Mouse (Mus musculus): ENCODE results near the gene Pitpnc1. TPM values are rescaled to one million over a fixed set of nuclear protein-coding genes. Genes with fewer than 3 reads are reported as not detected.
A peak's percentile ranks its signal among the peaks of the same experiment; 100 is the strongest.

The Pitpnc1 gene
- total RNA-seq, 2 experiments from 2014 or later = 54.3 to 60.0 TPM

GRCm38 (mm10) chr11:107223169-107223561, 247.3 kb downstream of the Pitpnc1 start:
- no peak overlapping the region for H3K4me3 ChIP-seq
- peak; percentile 57 for TF ChIP-seq CTCF (conservative IDR thresholded peaks at IDR 0.05)
- no peak for DNase-seq (ENCODE audit: low spot score in 2 of 2)
- H3K27ac ChIP-seq = peak overlapping the region; percentile 4; the same call in 1 of the 2 replicates

- no peak for DNase-seq (ENCODE audit: low spot score in 2 of 2)
- H3K27ac ChIP-seq = no peak overlapping the region; the same call in 1 of the 2 replicates
- H3K4me3 ChIP-seq = no peak overlapping the region
- TF ChIP-seq CTCF (conservative IDR thresholded peaks at IDR 0.05) = no peak
These were observed 247.8 kb downstream of the Pitpnc1 start for GRCm38 (mm10) chr11:107222531-107223168.

GRCm38 (mm10) chr11:107215111-107215510, 255.4 kb downstream of the Pitpnc1 start:
- Histone ChIP-seq H3K27ac (no peak overlapping the region), H3K4me3 (no peak overlapping the region)
- no peak for DNase-seq (ENCODE audit: low spot score in 2 of 2)
- TF ChIP-seq CTCF (conservative IDR thresholded peaks at IDR 0.05) = no peak

DNA sequence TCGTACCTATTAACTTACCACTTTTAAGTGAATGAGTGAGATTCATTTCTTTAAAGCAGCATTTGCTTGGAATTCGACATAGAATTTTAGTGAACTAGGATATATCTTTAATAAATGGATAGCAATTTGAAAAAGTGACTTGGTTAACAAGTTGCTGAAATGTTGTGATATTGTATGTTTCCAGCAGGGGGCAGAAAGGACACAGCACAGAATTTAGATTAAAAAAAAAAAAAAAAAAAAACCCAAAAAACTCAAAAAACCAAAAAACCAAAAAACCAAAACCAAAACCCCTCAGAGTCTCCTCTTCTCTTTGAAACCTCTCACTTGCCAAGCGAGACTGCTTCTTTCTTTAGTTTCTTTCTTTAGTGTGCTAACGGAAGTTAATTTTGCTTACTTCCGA, 256.8 kb downstream of the Pitpnc1 start:
- TF ChIP-seq CTCF (conservative IDR thresholded peaks at IDR 0.05) = peak; percentile 83
- DNase-seq (ENCODE audit: low spot score in 2 of 2) = peak in 1 of 2 experiments; percentile 20
- no peak overlapping the region for H3K27ac ChIP-seq
- no peak overlapping the region for H3K4me3 ChIP-seq

DNA sequence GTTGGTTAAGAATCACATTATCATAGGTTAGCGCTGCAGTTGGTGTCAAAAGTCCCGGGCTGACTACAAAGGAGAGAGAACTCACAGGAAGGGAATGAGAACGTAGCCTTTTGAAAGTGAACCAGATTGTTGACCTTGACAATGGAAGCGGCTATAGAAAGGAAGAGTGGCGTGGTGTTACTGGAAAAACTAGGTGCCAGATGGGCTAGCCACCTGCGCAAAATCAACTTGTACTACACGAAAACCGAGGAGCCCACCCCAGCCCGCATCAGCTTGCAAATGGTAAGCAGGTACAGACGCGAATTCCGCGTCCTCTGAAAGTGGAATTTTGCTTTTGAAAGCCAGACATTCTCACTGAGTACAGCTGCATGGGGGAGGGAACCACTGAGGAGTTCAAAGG, 260.7 kb downstream of the Pitpnc1 start:
- H3K27ac ChIP-seq = no peak overlapping the region
- DNase-seq (ENCODE audit: low spot score in 2 of 2) = no peak
- no peak overlapping the region for H3K4me3 ChIP-seq
- TF ChIP-seq CTCF (conservative IDR thresholded peaks at IDR 0.05) = no peak

GRCm38 (mm10) chr11:107201773-107202172, 268.7 kb downstream of the Pitpnc1 start:
- no peak for TF ChIP-seq CTCF (conservative IDR thresholded peaks at IDR 0.05)
- no peak overlapping the region for H3K27ac ChIP-seq
- no peak for DNase-seq (ENCODE audit: low spot score in 2 of 2)
- H3K4me3 ChIP-seq = no peak overlapping the region

DNA sequence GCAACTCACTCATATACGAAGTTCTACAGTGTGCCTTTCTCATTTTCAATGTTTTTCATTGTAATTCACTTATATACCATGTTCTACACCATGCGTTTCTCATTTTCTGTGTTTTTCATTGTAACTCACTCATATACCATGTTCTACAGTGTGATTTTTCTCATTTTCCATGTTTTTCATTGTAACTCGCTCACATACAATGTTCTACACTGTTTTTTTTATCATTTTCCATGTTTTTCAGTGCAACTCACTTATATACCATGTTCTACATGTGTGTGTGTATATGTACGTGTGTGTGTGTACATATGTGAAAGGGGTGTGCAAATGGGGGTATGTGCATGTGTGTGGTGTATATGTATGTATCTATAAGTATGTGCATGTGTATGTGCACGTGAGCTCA, 271.2 kb downstream of the Pitpnc1 start:
- no peak for TF ChIP-seq CTCF (conservative IDR thresholded peaks at IDR 0.05)
- no peak overlapping the region for H3K27ac ChIP-seq
- no peak for DNase-seq (ENCODE audit: low spot score in 2 of 2)

DNA sequence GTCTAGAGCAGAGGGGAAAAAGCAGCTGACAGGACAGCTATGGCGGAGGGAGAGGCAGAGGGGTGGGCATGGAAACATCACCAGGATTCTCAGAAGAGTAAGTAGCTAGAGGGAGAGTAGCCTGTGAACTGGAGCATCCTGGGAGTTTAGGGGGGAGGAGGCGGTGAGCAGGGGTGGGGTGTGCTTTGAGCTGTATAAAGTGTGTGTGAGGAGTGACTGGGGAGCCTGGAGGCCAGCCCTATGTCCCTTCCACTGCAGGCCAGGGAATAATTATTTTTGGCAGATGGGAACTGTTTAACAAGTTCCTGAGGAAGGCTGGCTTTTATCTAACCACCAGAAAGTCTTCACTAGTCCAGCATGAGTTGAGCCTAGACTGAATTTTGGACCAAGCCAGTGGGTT, 275.2 kb downstream of the Pitpnc1 start:
- no peak overlapping the region for H3K4me3 ChIP-seq
- no peak for DNase-seq (ENCODE audit: low spot score in 2 of 2)
- H3K27ac ChIP-seq = no peak overlapping the region
- no peak for TF ChIP-seq CTCF (conservative IDR thresholded peaks at IDR 0.05)

More for the DNA sequence above, 271.2 kb downstream of the Pitpnc1 start:
- H3K4me3 ChIP-seq = no peak overlapping the region

DNA sequence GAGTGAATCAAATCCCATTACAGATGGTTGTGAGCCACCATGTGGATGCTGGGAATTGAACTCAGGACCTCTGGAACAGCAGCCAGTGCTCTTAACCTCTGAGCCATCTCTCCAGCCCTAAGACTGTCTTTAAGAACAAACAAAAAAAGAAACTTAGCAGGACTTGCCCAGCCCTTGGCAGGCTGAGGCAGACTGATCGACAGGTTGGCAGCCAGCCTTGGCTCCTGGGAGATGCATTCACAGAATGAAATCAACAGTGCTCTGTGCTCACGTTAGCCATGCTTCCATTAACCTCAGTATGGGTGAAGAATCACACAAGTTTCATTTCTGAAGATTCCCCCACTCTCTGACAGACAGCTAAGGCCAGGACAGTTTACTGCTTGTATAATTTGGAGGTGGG, 280.1 kb downstream of the Pitpnc1 start:
- no peak overlapping the region for H3K4me3 ChIP-seq
- H3K27ac ChIP-seq = no peak overlapping the region
- DNase-seq (ENCODE audit: low spot score in 2 of 2) = no peak
- no peak for TF ChIP-seq CTCF (conservative IDR thresholded peaks at IDR 0.05)

GRCm38 (mm10) chr11:107188565-107189552, 281.6 kb downstream of the Pitpnc1 start, which contains the start of gene Nol11:
Gene Nol11, minus strand, starts transcription at chr11:107189381.
- TF ChIP-seq CTCF (conservative IDR thresholded peaks at IDR 0.05) = peak; percentile 97
- Histone ChIP-seq H3K27ac (peak within 1 kb of the TSS; percentile 90), H3K4me3 (peak within 1 kb of the TSS; percentile 88)
- peak; percentile 98 for DNase-seq (ENCODE audit: low spot score in 2 of 2)

DNA sequence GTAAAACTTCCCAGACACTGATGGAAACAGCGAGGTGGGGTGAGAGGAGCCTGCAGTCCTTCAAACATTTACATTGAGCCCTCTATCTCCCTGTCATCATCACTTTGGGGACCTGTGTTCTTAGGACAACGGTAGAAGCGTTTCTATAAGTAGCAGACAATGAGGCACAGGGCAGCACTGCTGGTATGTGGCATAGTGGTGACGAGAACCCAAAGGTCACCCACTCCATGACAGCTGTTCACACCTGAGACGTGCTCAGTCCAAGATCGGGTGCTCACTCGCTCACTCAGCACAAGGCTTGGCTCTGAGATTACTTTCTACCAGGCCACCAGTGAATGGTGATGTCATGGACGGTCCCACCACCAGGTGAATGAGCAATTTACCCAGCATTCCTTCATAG, 286.7 kb downstream of the Pitpnc1 start:
- Histone ChIP-seq H3K4me3 (no peak overlapping the region), H3K27ac (no peak overlapping the region)
- no peak for TF ChIP-seq CTCF (conservative IDR thresholded peaks at IDR 0.05)
- no peak for DNase-seq (ENCODE audit: low spot score in 2 of 2)

DNA sequence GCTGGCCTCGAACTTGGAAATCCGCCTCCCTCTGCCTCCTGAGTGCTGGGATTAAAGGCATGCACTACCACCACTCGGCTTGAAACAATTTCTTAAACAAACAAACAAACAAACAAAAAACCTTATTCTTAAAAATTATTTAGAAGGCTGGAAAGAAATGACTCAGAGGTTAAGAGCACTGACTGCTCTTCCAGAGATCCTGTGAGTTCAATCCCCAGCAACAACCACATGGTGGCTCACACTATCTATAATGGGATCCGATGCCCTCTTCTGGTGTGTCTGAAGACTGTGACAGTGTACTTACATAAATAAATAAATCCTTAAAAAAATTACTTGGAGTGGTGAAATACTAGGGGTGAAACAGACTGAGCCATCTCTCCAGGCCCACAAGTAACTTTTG, 309.3 kb downstream of the Pitpnc1 start:
- peak; percentile 21; the same call in 1 of the 2 replicates for TF ChIP-seq CTCF (conservative IDR thresholded peaks at IDR 0.05)
- no peak for DNase-seq (ENCODE audit: low spot score in 2 of 2)
- Histone ChIP-seq H3K4me3 (no peak overlapping the region), H3K27ac (no peak overlapping the region)

GRCm38 (mm10) chr11:107159034-107159433, 311.5 kb downstream of the Pitpnc1 start:
- H3K4me3 ChIP-seq = no peak overlapping the region
- peak; percentile 72 for TF ChIP-seq CTCF (conservative IDR thresholded peaks at IDR 0.05)
- H3K27ac ChIP-seq = no peak overlapping the region
- DNase-seq (ENCODE audit: low spot score in 2 of 2) = no peak

Other genes with a start within 250 kb of the Pitpnc1 start
- 10 to 100 TPM; 65.9 to 69.3 TPM for gene Psmd12, start 8.8 kb upstream of the Pitpnc1 start, total RNA-seq (2021)
- gene Helz, start 77.2 kb upstream of the Pitpnc1 start, total RNA-seq (2021) = 10 to 100 TPM; 44.9 to 51.5 TPM
- not detected for gene Cacng1, start 245.8 kb upstream of the Pitpnc1 start, total RNA-seq (2021)

Measured in layer of hippocampus, adult 2 months (tissue).